Mouse (Mus musculus) lung, postnatal 0 days (tissue): Measurements from ENCODE around the gene Otx2.

Experiments
- CTCF ChIP-seq: IDR thresholded peaks from 2 replicates; pipeline ENCODE4 v1.5.1; 2016; ENCODE audit warnings: antibody characterized with exemption, mild to moderate bottlenecking
- EP300 ChIP-seq: IDR thresholded peaks from 2 replicates; pipeline ENCODE4 v1.6.1; 2016; ENCODE audit warnings: antibody characterized with exemption, mild to moderate bottlenecking, control low read depth

DNA sequence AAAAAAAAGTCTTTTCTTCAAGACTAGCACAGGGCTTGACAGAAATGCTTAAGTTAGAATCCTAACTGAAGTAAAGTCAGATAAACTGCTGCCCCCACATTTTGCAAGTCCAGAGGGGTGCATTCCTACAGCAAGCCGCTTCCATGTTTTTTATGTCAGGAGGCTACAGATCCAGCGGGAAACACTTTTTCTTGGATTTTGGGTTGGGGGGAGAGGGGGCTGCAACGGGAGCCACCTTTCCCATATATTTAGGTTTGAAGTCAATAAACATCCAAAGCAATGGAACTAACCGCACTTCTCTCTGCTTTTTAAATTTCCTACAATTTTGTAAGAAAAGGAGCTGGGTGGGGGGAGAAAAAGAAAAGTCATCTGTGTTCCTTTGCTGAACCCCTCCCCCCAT, 10.1 kb downstream of the Otx2 start:
- TF ChIP-seq CTCF (no peak), EP300 (no peak)
